ENCODE assay signal across 32 mouse cellular contexts in the genomic region with DNA sequence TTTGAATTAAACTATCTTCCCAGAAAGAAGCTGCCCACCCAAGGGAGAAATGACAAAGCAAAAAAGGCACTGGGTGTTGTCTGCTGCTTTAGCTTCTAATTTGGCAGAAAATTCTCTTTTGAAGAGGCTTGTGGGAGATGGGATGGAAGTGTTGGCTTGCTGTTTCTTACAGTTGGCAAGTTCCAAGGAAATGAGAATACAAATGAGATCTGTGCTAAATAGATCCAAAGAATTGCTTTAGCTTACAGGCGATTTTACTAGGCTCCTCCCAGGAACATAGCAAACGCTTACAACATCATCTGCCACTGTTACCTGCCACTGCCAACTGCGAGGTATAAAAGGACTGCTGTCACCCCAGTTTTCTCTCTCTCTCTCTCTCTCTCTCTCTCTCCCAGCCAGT. TPM values are rescaled to one million over a fixed set of nuclear protein-coding genes. Genes with fewer than 3 reads are reported as not detected.
DNase-seq lines count a peak whose midpoint lies in the region; ATAC-seq and TF ChIP-seq lines count a peak whose summit lies in the region.
"Had no signal": no experiment of that assay in that cellular context is flagged by ENCODE, and none has a peak within 500 bp of the region (broad histone marks: within the 10 kb centered on the region; RNA-seq: fewer than 3 reads in every experiment).

No protein-coding gene starts in this region.

- ATAC-seq in forebrain, postnatal 0 days, result peak; percentile 76
- ATAC-seq: CD4-positive, CD25-positive, alpha-beta regulatory T cell, adult 4 months; intestine, embryonic 16.5 days; lung, postnatal 0 days had no signal

- no peak overlapping the region for H3K4me2 ChIP-seq in forebrain, postnatal 0 days (ENCODE audit: low read depth)
- H3K4me2 ChIP-seq: heart, embryonic 12.5 days; hindbrain, embryonic 13.5 days; limb, embryonic 15.5 days; liver, embryonic 13.5 days; midbrain, embryonic 12.5 days; neural tube, embryonic 12.5 days had no signal

- WGBS in forebrain, postnatal 0 days, result 39% methylated on average over 3 of the region's 3 CpGs
- 72% methylated on average over 3 of the region's 3 CpGs for WGBS in forebrain, embryonic 10.5 days

- H3K27ac ChIP-seq in forebrain, postnatal 0 days (ENCODE audit: low read depth, low read length), result peak overlapping the region; percentile 70
- no peak overlapping the region for H3K27ac ChIP-seq in forebrain, embryonic 10.5 days
- H3K27ac ChIP-seq: heart, adult 2 months; hindbrain, embryonic 13.5 days; kidney, postnatal 0 days; limb, embryonic 10.5 days; limb, embryonic 15.5 days; liver, embryonic 13.5 days; midbrain, embryonic 12.5 days; neural tube, embryonic 12.5 days had no signal

- peak; percentile 68 for DNase-seq in forebrain, postnatal 0 days
- no peak for DNase-seq in forebrain, embryonic 10.5 days (ENCODE audit: extremely low spot score, low spot score)
- DNase-seq in layer of hippocampus, adult 9-11 months, result peak; percentile 55
- DNase-seq in layer of hippocampus, postnatal 36 days, result no peak
- DNase-seq in right cerebral cortex, postnatal 36 days (ENCODE audit: low spot score in 2 of 2), result peak; percentile 13 to 44
- no peak for DNase-seq in right cerebral cortex, postnatal 4 days
- peak; percentile 80 for DNase-seq in telencephalon, adult 2 months (ENCODE audit: low read depth, low spot score)
- DNase-seq in gastrocnemius, postnatal 10 days, result no peak
- DNase-seq: adrenal gland, adult 8-10 months; cerebellum, adult 11 months; cerebellum, adult 9-10 months; cerebellum, postnatal 36 days; gastrocnemius, postnatal 36 days; heart, adult 2 months; heart, postnatal 4 days; kidney, adult 8-10 months; kidney, postnatal 4 days; liver, embryonic 13.5 days; lung, adult 18-20 months; lung, postnatal 4 days; thymus, postnatal 4 days had no signal

- no peaks in the 10 kb centered on the region for H3K4me1 ChIP-seq in forebrain, postnatal 0 days (ENCODE audit: insufficient read depth)
- H3K4me1 ChIP-seq in forebrain, embryonic 10.5 days, result no peaks in the 10 kb centered on the region
- H3K4me1 ChIP-seq: heart, embryonic 12.5 days; hindbrain, embryonic 13.5 days; limb, embryonic 10.5 days; limb, embryonic 15.5 days; liver, embryonic 13.5 days; midbrain, embryonic 12.5 days; neural tube, embryonic 12.5 days had no signal

- H3K9ac ChIP-seq in forebrain, postnatal 0 days, result no peak overlapping the region
- H3K9ac ChIP-seq: heart, embryonic 12.5 days; hindbrain, embryonic 13.5 days; limb, embryonic 15.5 days; liver, embryonic 13.5 days; midbrain, embryonic 12.5 days; neural tube, embryonic 12.5 days had no signal

- no peak overlapping the region for H3K4me3 ChIP-seq in forebrain, postnatal 0 days (ENCODE audit: low read depth, low read length)
- no peak overlapping the region for H3K4me3 ChIP-seq in forebrain, embryonic 10.5 days
- H3K4me3 ChIP-seq: heart, adult 2 months; heart, embryonic 12.5 days; hindbrain, embryonic 13.5 days; limb, embryonic 10.5 days; limb, embryonic 15.5 days; liver, embryonic 13.5 days; midbrain, embryonic 12.5 days; myocyte; neural tube, embryonic 12.5 days had no signal

- H3K36me3 ChIP-seq in forebrain, postnatal 0 days (ENCODE audit: insufficient read depth), result no peaks in the 10 kb centered on the region
- H3K36me3 ChIP-seq in forebrain, embryonic 10.5 days (replicated peaks), result no peaks in the 10 kb centered on the region
- H3K36me3 ChIP-seq: heart, embryonic 12.5 days; hindbrain, embryonic 13.5 days; limb, embryonic 10.5 days; limb, embryonic 15.5 days; liver, embryonic 13.5 days; midbrain, embryonic 12.5 days; neural tube, embryonic 12.5 days had no signal

- no peaks in the 10 kb centered on the region for H3K27me3 ChIP-seq in forebrain, postnatal 0 days (ENCODE audit: insufficient read depth, low read length)
- H3K27me3 ChIP-seq in forebrain, embryonic 10.5 days (ENCODE audit: poor library complexity, severe bottlenecking), result no peaks in the 10 kb centered on the region
- H3K27me3 ChIP-seq: heart, embryonic 12.5 days; hindbrain, embryonic 13.5 days; limb, embryonic 15.5 days; liver, embryonic 13.5 days; neural tube, embryonic 12.5 days had no signal

- TF ChIP-seq CTCF in forebrain, postnatal 0 days (IDR thresholded peaks at IDR 0.05; ENCODE audit: low read depth), result no peak

- no peaks in the 10 kb centered on the region for H3K9me3 ChIP-seq in forebrain, postnatal 0 days (ENCODE audit: low read length)
- no peaks in the 10 kb centered on the region for H3K9me3 ChIP-seq in forebrain, embryonic 10.5 days
- H3K9me3 ChIP-seq: hindbrain, embryonic 13.5 days; limb, embryonic 10.5 days; limb, embryonic 15.5 days; liver, embryonic 13.5 days; midbrain, embryonic 12.5 days; neural tube, embryonic 12.5 days had no signal

RNA-seq across cellular contexts. Expression of gene Thy1, which starts 38.8 kb away (rescaled TPM):
- total RNA-seq in forebrain, postnatal 0 days (2014; rRNA removed), result 31.6 and 37.6 TPM in 2 replicates
- 18.4 and 23.2 TPM in 2 replicates for polyA plus RNA-seq in forebrain, postnatal 0 days (2015; fragmentation: Nextera tagmentation; extraction: Ambion mirVana)
- polyA plus RNA-seq in forebrain, embryonic 10.5 days (2016; fragmentation: Nextera tagmentation; extraction: Ambion mirVana), result not detected in 2 replicates
- 100 to 1,000 TPM; 786 to 920 TPM for total RNA-seq in layer of hippocampus, postnatal 36 days (2021)
- 10 to 100 TPM; 42.5 to 44.6 TPM for total RNA-seq in gastrocnemius, postnatal 10 days (2021)
- polyA plus RNA-seq: midbrain, embryonic 12.5 days; myocyte had no signal

Comparison
In these comparisons a context has a peak if more than half of its experiments do, and no peak if none do; other contexts are left out.
1. DNase-seq: peak in forebrain, postnatal 0 days (single experiment), layer of hippocampus, adult 9-11 months (single experiment), right cerebral cortex, postnatal 36 days (2 of 2) and telencephalon, adult 2 months (single experiment); none in forebrain, embryonic 10.5 days (single experiment), layer of hippocampus, postnatal 36 days (0 of 2), right cerebral cortex, postnatal 4 days (single experiment) and gastrocnemius, postnatal 10 days (single experiment).
2. RNA of gene Thy1, which starts 38.8 kb away (total RNA-seq): 786 to 920 TPM in layer of hippocampus, postnatal 36 days; 42.5 to 44.6 TPM in gastrocnemius, postnatal 10 days and 31.6 to 37.6 TPM in forebrain, postnatal 0 days; every median in the first group is over 10 times any median in the second.